ENCODE assay signal across 14 mouse cellular contexts in genomic region chr19:3903648-3904362, GRCm38 (mm10). TPM values are rescaled to one million over a fixed set of nuclear protein-coding genes. Genes with fewer than 3 reads are reported as not detected.
DNase-seq lines count a peak whose midpoint lies in the region; ATAC-seq and TF ChIP-seq lines count a peak whose summit lies in the region.
"Had no signal": no experiment of that assay in that cellular context is flagged by ENCODE, and none has a peak within 500 bp of the region (broad histone marks: within the 10 kb centered on the region; RNA-seq: fewer than 3 reads in every experiment).

No protein-coding gene starts in this region.

- H3K27ac ChIP-seq in heart, embryonic 10.5 days: no peak overlapping the region
- H3K27ac ChIP-seq in liver, embryonic 12.5 days: no peak overlapping the region
- no peak overlapping the region for H3K27ac ChIP-seq in liver, embryonic 11.5 days (ENCODE audit: low read depth, low read length)
- H3K27ac ChIP-seq in ES-Bruce4 (ENCODE audit: insufficient read depth, low read length): no peak overlapping the region
- H3K27ac ChIP-seq in embryonic facial prominence, embryonic 15.5 days (replicated peaks): no peak overlapping the region
- H3K27ac ChIP-seq in forebrain, embryonic 11.5 days (ENCODE audit: low read depth, low read length): no peak overlapping the region

- peak overlapping the region; percentile 16; the same call in 1 of the 2 replicates for H3K4me3 ChIP-seq in heart, embryonic 10.5 days
- H3K4me3 ChIP-seq in liver, embryonic 12.5 days: no peak overlapping the region
- H3K4me3 ChIP-seq in liver, embryonic 11.5 days (ENCODE audit: low read depth, low read length): no peak overlapping the region
- H3K4me3 ChIP-seq in ES-Bruce4 (ENCODE audit: low read depth, low read length): peak overlapping the region; percentile 42
- H3K4me3 ChIP-seq in embryonic facial prominence, embryonic 15.5 days (replicated peaks): no peak overlapping the region
- no peak overlapping the region for H3K4me3 ChIP-seq in forebrain, embryonic 11.5 days (ENCODE audit: low read depth, low read length)

- no peaks in the 10 kb centered on the region for H3K27me3 ChIP-seq in heart, embryonic 10.5 days (ENCODE audit: insufficient read depth, poor library complexity, severe bottlenecking)
- H3K27me3 ChIP-seq in liver, embryonic 12.5 days (replicated peaks): no peaks in the 10 kb centered on the region
- H3K27me3 ChIP-seq in liver, embryonic 11.5 days (replicated peaks; ENCODE audit: control insufficient read depth, insufficient read depth, low read length): no peaks in the 10 kb centered on the region
- H3K27me3 ChIP-seq in ES-Bruce4 (ENCODE audit: control insufficient read depth, insufficient read depth, low read length, poor library complexity, severe bottlenecking): no peaks in the 10 kb centered on the region
- no peaks in the 10 kb centered on the region for H3K27me3 ChIP-seq in embryonic facial prominence, embryonic 15.5 days
- no peaks in the 10 kb centered on the region; the same call in 1 of the 2 replicates for H3K27me3 ChIP-seq in forebrain, embryonic 11.5 days (ENCODE audit: control insufficient read depth, insufficient read depth, low read length)

- no peak for TF ChIP-seq CTCF in ES-Bruce4 (IDR thresholded peaks at IDR 0.05; ENCODE audit: low read depth, low read length)

- H3K36me3 ChIP-seq in heart, embryonic 10.5 days: peaks cover 45% of the 10 kb centered on the region
- H3K36me3 ChIP-seq in liver, embryonic 12.5 days: peaks cover 56% of the 10 kb centered on the region
- peaks cover 30% of the 10 kb centered on the region for H3K36me3 ChIP-seq in liver, embryonic 11.5 days (ENCODE audit: control insufficient read depth, insufficient read depth, low read length)
- H3K36me3 ChIP-seq in ES-Bruce4 (ENCODE audit: control insufficient read depth, insufficient read depth, low read length, poor library complexity, severe bottlenecking): no peaks in the 10 kb centered on the region
- H3K36me3 ChIP-seq in embryonic facial prominence, embryonic 15.5 days: peaks cover 46% of the 10 kb centered on the region
- H3K36me3 ChIP-seq in forebrain, embryonic 11.5 days (ENCODE audit: control insufficient read depth, insufficient read depth, low read length): peaks cover 3% of the 10 kb centered on the region; the same call in 1 of the 2 replicates

- no peak for TF ChIP-seq POLR2A in ES-Bruce4 (IDR thresholded peaks at IDR 0.05; ENCODE audit: insufficient read depth, low read length)

- H3K9me3 ChIP-seq in heart, embryonic 10.5 days: no peaks in the 10 kb centered on the region
- H3K9me3 ChIP-seq in liver, embryonic 12.5 days (replicated peaks): no peaks in the 10 kb centered on the region
- no peaks in the 10 kb centered on the region for H3K9me3 ChIP-seq in liver, embryonic 11.5 days (ENCODE audit: control insufficient read depth, low read length)
- no peaks in the 10 kb centered on the region for H3K9me3 ChIP-seq in ES-Bruce4 (replicated peaks; ENCODE audit: control insufficient read depth, insufficient read depth, low read length, poor library complexity, severe bottlenecking)
- H3K9me3 ChIP-seq in embryonic facial prominence, embryonic 15.5 days (replicated peaks): no peaks in the 10 kb centered on the region
- H3K9me3 ChIP-seq in forebrain, embryonic 11.5 days (ENCODE audit: control insufficient read depth, low read length): no peaks in the 10 kb centered on the region

- 70% methylated on average over 25 of the region's 25 CpGs for WGBS in heart, embryonic 10.5 days
- whole genome bisulfite sequencing in liver, embryonic 12.5 days (ENCODE audit: insufficient replicate concordance): 84% methylated on average over 25 of the region's 25 CpGs
- WGBS in liver, embryonic 11.5 days: 82% methylated on average over 25 of the region's 25 CpGs
- 63% methylated on average over 25 of the region's 25 CpGs for WGBS in embryonic facial prominence, embryonic 15.5 days
- 57% methylated on average over 25 of the region's 25 CpGs for whole genome bisulfite sequencing in forebrain, embryonic 11.5 days

- 0 out of 2 replicates have a peak overlapping the region, but pooled peaks have one; percentile 95 for H3K4me2 ChIP-seq in liver, embryonic 12.5 days
- no peak overlapping the region; the same call in 1 of the 2 replicates for H3K4me2 ChIP-seq in liver, embryonic 11.5 days
- 0 out of 2 replicates have a peak overlapping the region, but pooled peaks have one; percentile 75 for H3K4me2 ChIP-seq in embryonic facial prominence, embryonic 15.5 days (replicated peaks)
- H3K4me2 ChIP-seq in forebrain, embryonic 11.5 days (ENCODE audit: low read depth, low read length, severe bottlenecking): no peak overlapping the region

- DNase-seq in heart, embryonic 10.5 days (ENCODE audit: low spot score): no peak
- DNase-seq in heart, adult 18-20 months: no peak
- DNase-seq in liver, embryonic 11.5 days (ENCODE audit: low spot score): no peak
- no peak for DNase-seq in forebrain, embryonic 11.5 days (ENCODE audit: low spot score)
- DNase-seq in cerebellum, adult 11 months: no peak
- DNase-seq: adrenal gland, postnatal 14 days; B cell, adult 2 months; cerebellum, adult 11-12 months; kidney, adult 9 months; liver; right cerebral cortex, adult 18-20 months had no signal

- no peak for TF ChIP-seq EP300 in ES-Bruce4 (IDR thresholded peaks at IDR 0.05; ENCODE audit: insufficient read depth, low read depth, low read length)

- ATAC-seq in liver, embryonic 12.5 days: no peak
- ATAC-seq in liver, embryonic 11.5 days (replicated peaks; ENCODE audit: low FRiP score): no peak
- ATAC-seq in embryonic facial prominence, embryonic 15.5 days (ENCODE audit: insufficient number of reproducible peaks, low FRiP score, low TSS enrichment, low read depth): no peak
- no peak for ATAC-seq in forebrain, embryonic 11.5 days (replicated peaks; ENCODE audit: low FRiP score)

- no peak overlapping the region for H3K9ac ChIP-seq in liver, embryonic 12.5 days
- H3K9ac ChIP-seq in liver, embryonic 11.5 days (ENCODE audit: low read depth, low read length): no peak overlapping the region
- H3K9ac ChIP-seq in ES-Bruce4 (ENCODE audit: low read depth, poor library complexity, severe bottlenecking): no peak overlapping the region
- no peak overlapping the region for H3K9ac ChIP-seq in embryonic facial prominence, embryonic 15.5 days
- no peak overlapping the region for H3K9ac ChIP-seq in forebrain, embryonic 11.5 days (ENCODE audit: low read length)

- peaks cover 46% of the 10 kb centered on the region for H3K4me1 ChIP-seq in heart, embryonic 10.5 days
- H3K4me1 ChIP-seq in liver, embryonic 12.5 days: peaks cover 56% of the 10 kb centered on the region
- H3K4me1 ChIP-seq in liver, embryonic 11.5 days (replicated peaks; ENCODE audit: control insufficient read depth, insufficient read depth, low read length): peaks cover 37% of the 10 kb centered on the region
- H3K4me1 ChIP-seq in ES-Bruce4 (ENCODE audit: control insufficient read depth, insufficient read depth, low read length): peaks cover 5% of the 10 kb centered on the region
- H3K4me1 ChIP-seq in embryonic facial prominence, embryonic 15.5 days: peaks cover 46% of the 10 kb centered on the region
- peaks cover 7% of the 10 kb centered on the region; the same call in 1 of the 2 replicates for H3K4me1 ChIP-seq in forebrain, embryonic 11.5 days (replicated peaks; ENCODE audit: control insufficient read depth, insufficient read depth, low read length)

RNA-seq across cellular contexts. Expression of gene Tcirg1, which starts 3.1 kb away (rescaled TPM):
- polyA plus RNA-seq in heart, embryonic 10.5 days (2016; fragmentation: Nextera tagmentation; extraction: Ambion mirVana): 22.5 and 32.2 TPM in 2 replicates
- total RNA-seq in heart, adult 18-20 months (2021): 1 to 10 TPM; 8.0 to 9.2 TPM
- 24.7 and 26.1 TPM in 2 replicates for polyA plus RNA-seq in liver, embryonic 12.5 days (2016; fragmentation: Nextera tagmentation; extraction: Ambion mirVana)
- polyA plus RNA-seq in liver, embryonic 11.5 days (2014; fragmentation: Nextera tagmentation; extraction: Ambion mirVana): 39.8 and 42.8 TPM in 2 replicates
- polyA plus RNA-seq in ES-Bruce4 (2011; ENCODE audit: insufficient read depth, insufficient read length, low read depth, missing spikeins): 25.2 and 30.0 TPM in 2 replicates
- 57.5 and 64.3 TPM in 2 replicates for polyA plus RNA-seq in embryonic facial prominence, embryonic 15.5 days (2015; fragmentation: Nextera tagmentation; extraction: Ambion mirVana)
- 11.4 and 15.7 TPM in 2 replicates for polyA plus RNA-seq in forebrain, embryonic 11.5 days (2014; fragmentation: Nextera tagmentation; extraction: Ambion mirVana)

RNA-seq across cellular contexts. Expression of gene Ndufs8, which starts 8.8 kb away (rescaled TPM):
- polyA plus RNA-seq in heart, embryonic 10.5 days (2016; fragmentation: Nextera tagmentation; extraction: Ambion mirVana): 323 and 356 TPM in 2 replicates
- 100 to 1,000 TPM; 489 to 502 TPM for total RNA-seq in heart, adult 18-20 months (2021)
- 197 and 218 TPM in 2 replicates for polyA plus RNA-seq in liver, embryonic 12.5 days (2016; fragmentation: Nextera tagmentation; extraction: Ambion mirVana)
- 278 and 287 TPM in 2 replicates for polyA plus RNA-seq in liver, embryonic 11.5 days (2014; fragmentation: Nextera tagmentation; extraction: Ambion mirVana)
- 91.7 and 112 TPM in 2 replicates for polyA plus RNA-seq in ES-Bruce4 (2011; ENCODE audit: insufficient read depth, insufficient read length, low read depth, missing spikeins)
- 255 and 269 TPM in 2 replicates for polyA plus RNA-seq in embryonic facial prominence, embryonic 15.5 days (2015; fragmentation: Nextera tagmentation; extraction: Ambion mirVana)
- polyA plus RNA-seq in forebrain, embryonic 11.5 days (2014; fragmentation: Nextera tagmentation; extraction: Ambion mirVana): 189 and 206 TPM in 2 replicates

RNA-seq across cellular contexts. Expression of gene Aldh3b1, which starts 25.8 kb away (rescaled TPM):
- 2.1 and 3.0 TPM in 2 replicates for polyA plus RNA-seq in heart, embryonic 10.5 days (2016; fragmentation: Nextera tagmentation; extraction: Ambion mirVana)
- 1 to 10 TPM; 1.3 to 2.0 TPM for total RNA-seq in heart, adult 18-20 months (2021)
- 1.8 and 1.9 TPM in 2 replicates for polyA plus RNA-seq in liver, embryonic 12.5 days (2016; fragmentation: Nextera tagmentation; extraction: Ambion mirVana)
- 1.7 TPM in 2 replicates for polyA plus RNA-seq in liver, embryonic 11.5 days (2014; fragmentation: Nextera tagmentation; extraction: Ambion mirVana)
- polyA plus RNA-seq in ES-Bruce4 (2011; ENCODE audit: insufficient read depth, insufficient read length, low read depth, missing spikeins): 0.66 and 0.96 TPM in 2 replicates
- polyA plus RNA-seq in embryonic facial prominence, embryonic 15.5 days (2015; fragmentation: Nextera tagmentation; extraction: Ambion mirVana): 4.8 and 4.9 TPM in 2 replicates
- polyA plus RNA-seq in forebrain, embryonic 11.5 days (2014; fragmentation: Nextera tagmentation; extraction: Ambion mirVana): 0.35 and 0.64 TPM in 2 replicates

RNA-seq across cellular contexts. Expression of gene Unc93b1, which starts 31.2 kb away (rescaled TPM):
- polyA plus RNA-seq in heart, embryonic 10.5 days (2016; fragmentation: Nextera tagmentation; extraction: Ambion mirVana): 4.4 and 5.0 TPM in 2 replicates
- 10 to 100 TPM; 17.7 to 23.9 TPM for total RNA-seq in heart, adult 18-20 months (2021)
- polyA plus RNA-seq in liver, embryonic 12.5 days (2016; fragmentation: Nextera tagmentation; extraction: Ambion mirVana): 14.3 and 15.3 TPM in 2 replicates
- polyA plus RNA-seq in liver, embryonic 11.5 days (2014; fragmentation: Nextera tagmentation; extraction: Ambion mirVana): 14.2 and 16.0 TPM in 2 replicates
- 12.1 and 13.5 TPM in 2 replicates for polyA plus RNA-seq in ES-Bruce4 (2011; ENCODE audit: insufficient read depth, insufficient read length, low read depth, missing spikeins)
- polyA plus RNA-seq in embryonic facial prominence, embryonic 15.5 days (2015; fragmentation: Nextera tagmentation; extraction: Ambion mirVana): 27.7 and 30.0 TPM in 2 replicates
- 4.9 and 5.7 TPM in 2 replicates for polyA plus RNA-seq in forebrain, embryonic 11.5 days (2014; fragmentation: Nextera tagmentation; extraction: Ambion mirVana)

RNA-seq across cellular contexts. Expression of gene Chka, which starts 52.2 kb away (rescaled TPM):
- 29.8 and 40.3 TPM in 2 replicates for polyA plus RNA-seq in heart, embryonic 10.5 days (2016; fragmentation: Nextera tagmentation; extraction: Ambion mirVana)
- total RNA-seq in heart, adult 18-20 months (2021): 10 to 100 TPM; 11.8 to 15.5 TPM
- 25.5 and 26.7 TPM in 2 replicates for polyA plus RNA-seq in liver, embryonic 12.5 days (2016; fragmentation: Nextera tagmentation; extraction: Ambion mirVana)
- polyA plus RNA-seq in liver, embryonic 11.5 days (2014; fragmentation: Nextera tagmentation; extraction: Ambion mirVana): 35.4 and 37.5 TPM in 2 replicates
- polyA plus RNA-seq in ES-Bruce4 (2011; ENCODE audit: insufficient read depth, insufficient read length, low read depth, missing spikeins): 142 and 148 TPM in 2 replicates
- 38.2 and 44.3 TPM in 2 replicates for polyA plus RNA-seq in embryonic facial prominence, embryonic 15.5 days (2015; fragmentation: Nextera tagmentation; extraction: Ambion mirVana)
- polyA plus RNA-seq in forebrain, embryonic 11.5 days (2014; fragmentation: Nextera tagmentation; extraction: Ambion mirVana): 65.8 and 70.0 TPM in 2 replicates

Comparison
In these comparisons a context has a peak if more than half of its experiments do, and no peak if none do; other contexts are left out.
1. H3K4me2 ChIP-seq: peak in liver, embryonic 12.5 days (single experiment) and embryonic facial prominence, embryonic 15.5 days (single experiment); none in liver, embryonic 11.5 days (single experiment) and forebrain, embryonic 11.5 days (single experiment).
2. H3K4me3 ChIP-seq: peak in heart, embryonic 10.5 days (single experiment) and ES-Bruce4 (single experiment); none in liver, embryonic 12.5 days (single experiment), liver, embryonic 11.5 days (single experiment), embryonic facial prominence, embryonic 15.5 days (single experiment) and forebrain, embryonic 11.5 days (single experiment).